Mouse (Mus musculus) hindbrain, embryonic 14.5 days (tissue): Measurements from ENCODE around the gene Hrg. TPM values are rescaled to one million over a fixed set of nuclear protein-coding genes. Genes with fewer than 3 reads are reported as not detected.
A peak's percentile ranks its signal among the peaks of the same experiment; 100 is the strongest.
"Not testable (repeated sequence)": the region's sequence is repeated elsewhere in the genome, so short reads cannot be mapped to it uniquely, and the experiment has no call there.

ENCODE experiments used
- ATAC-seq: fragments of 200-750 bp; cut with Nextera tagmentation; 2 replicates; pipeline ENCODE4 v1.8.0; 2017; ENCODE audit warnings: moderate number of reproducible peaks, mild to moderate bottlenecking, moderate TSS enrichment, moderate library complexity; ENCODE audit not compliant: low FRiP score
- DNase-seq: peaks from one replicate; pipeline ENCODE4 v3.0.0-alpha.2; 2015; ENCODE audit warnings: low spot score
- H3K27ac ChIP-seq: fragments of 300-500 bp; sonication (generic); 2 replicates; pipeline ENCODE4 v1.5.1; 2014; ENCODE audit warnings: mild to moderate bottlenecking, moderate library complexity
- H3K27me3 ChIP-seq: fragments of 300-500 bp; sonication (generic); 2 replicates; pipeline ENCODE4 v1.6.1; 2014; ENCODE audit warnings: mild to moderate bottlenecking, low read length, mixed read lengths; ENCODE audit not compliant: control insufficient read depth, insufficient read depth
- H3K36me3 ChIP-seq: fragments of 300-500 bp; sonication (generic); replicated peaks from 2 replicates; pipeline ENCODE4 v1.6.1; 2014; ENCODE audit not compliant: control insufficient read depth, insufficient read depth
- H3K4me1 ChIP-seq: fragments of 300-500 bp; sonication (generic); replicated peaks from 2 replicates; pipeline ENCODE4 v1.6.1; 2014; ENCODE audit warnings: antibody characterized with exemption, low read length, mixed read lengths; ENCODE audit not compliant: control insufficient read depth, insufficient read depth
- H3K4me2 ChIP-seq: fragments of 300-500 bp; sonication (generic); replicated peaks from 2 replicates; pipeline ENCODE4 v1.6.1; 2014; ENCODE audit warnings: mild to moderate bottlenecking, moderate library complexity
- H3K4me3 ChIP-seq: fragments of 300-500 bp; sonication (generic); replicated peaks from 2 replicates; pipeline ENCODE4 v1.5.1; 2014; ENCODE audit warnings: mild to moderate bottlenecking, low read length
- H3K9ac ChIP-seq: fragments of 300-500 bp; sonication (generic); 2 replicates; pipeline ENCODE4 v1.6.1; 2014
- H3K9me3 ChIP-seq: fragments of 300-500 bp; sonication (generic); 2 replicates; pipeline ENCODE4 v1.6.1; 2016; ENCODE audit warnings: low read length; ENCODE audit not compliant: control insufficient read depth
- WGBS: fragments of 180-500 bp; shearing (Covaris S2); extraction: QIAGEN DNeasy Blood & Tissue Kit; methylation state at CpG from one replicate; pipeline ENCODE4 v1.1.7; 2014; 5-methylcytosine and 5-hydroxymethylcytosine counted together
- polyA plus RNA-seq: library from polyadenylated mRNA; unstranded; fragments of >200 nt; fragmentation: Nextera tagmentation; extraction: Ambion mirVana; gene quantifications from 2 replicates; pipeline ENCODE4 v1.2.1, GENCODE M21; 2014

Gene Hrg
- polyA plus RNA-seq, 1 experiment from 2014 or later = 0.19 TPM

GRCm38 (mm10) chr16:22921761-22922160 lies 29.1 kb upstream of the Hrg start:
- Histone ChIP-seq H3K4me2 (no peak overlapping the region), H3K9ac (no peak overlapping the region), H3K4me1 (no peaks in the 10 kb centered on the region), H3K9me3 (no peaks in the 10 kb centered on the region), H3K27me3 (no peaks in the 10 kb centered on the region), H3K27ac (no peak overlapping the region), H3K4me3 (no peak overlapping the region), H3K36me3 (no peaks in the 10 kb centered on the region)
- no peak for ATAC-seq
- no peak for DNase-seq
- 96% methylated on average over 5 of the region's 5 CpGs for WGBS

GRCm38 (mm10) chr16:22922433-22922832 lies 28.4 kb upstream of the Hrg start:
- no peak overlapping the region for H3K9ac ChIP-seq
- ATAC-seq = no peak
- WGBS = 92% methylated on average over 4 of the region's 4 CpGs

DNA sequence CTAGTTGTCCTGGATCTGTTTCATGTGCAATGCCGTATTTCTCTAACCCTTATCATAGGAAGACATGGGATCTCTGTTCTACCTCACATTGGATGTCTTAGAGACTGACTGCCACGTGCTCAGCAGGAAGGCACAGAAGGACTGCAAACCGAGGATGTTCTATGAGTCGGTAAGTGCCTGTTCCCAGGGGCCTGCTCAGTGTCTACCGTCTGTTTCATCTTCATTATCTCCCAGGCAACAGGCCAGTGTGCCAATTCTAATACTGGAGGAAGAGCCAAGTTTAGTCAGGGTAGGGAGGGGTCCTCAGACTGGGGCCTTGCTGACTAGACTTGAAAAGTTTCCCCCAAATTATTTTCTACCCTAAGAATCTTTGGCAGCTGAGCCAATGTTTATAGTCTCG lies 21.3 kb upstream of the Hrg start:
- WGBS = 56% methylated on average over 6 of the region's 6 CpGs
- H3K4me2 ChIP-seq = no peak overlapping the region
- peak; percentile 51; the same call in 1 of the 2 replicates for ATAC-seq

More at GRCm38 (mm10) chr16:22922433-22922832, 28.4 kb upstream of the Hrg start:
- H3K4me3 ChIP-seq = no peak overlapping the region
- no peak for DNase-seq
- H3K4me2 ChIP-seq = no peak overlapping the region
- no peaks in the 10 kb centered on the region for H3K36me3 ChIP-seq
- H3K27me3 ChIP-seq = no peaks in the 10 kb centered on the region
- no peaks in the 10 kb centered on the region for H3K9me3 ChIP-seq
- H3K27ac ChIP-seq = no peak overlapping the region
- no peaks in the 10 kb centered on the region for H3K4me1 ChIP-seq

GRCm38 (mm10) chr16:22931431-22932200 lies 19.3 kb upstream of the Hrg start:
- no peaks in the 10 kb centered on the region for H3K4me1 ChIP-seq
- no peak overlapping the region for H3K9ac ChIP-seq
- DNase-seq = no peak
- H3K4me2 ChIP-seq = no peak overlapping the region
- H3K27me3 ChIP-seq = no peaks in the 10 kb centered on the region
- no peaks in the 10 kb centered on the region for H3K36me3 ChIP-seq
- no peak overlapping the region for H3K27ac ChIP-seq
- no peaks in the 10 kb centered on the region for H3K9me3 ChIP-seq
- H3K4me3 ChIP-seq = no peak overlapping the region
- ATAC-seq = no peak
- WGBS = 92% methylated on average over 11 of the region's 11 CpGs

More for the DNA sequence above, 21.3 kb upstream of the Hrg start:
- H3K27ac ChIP-seq = no peak overlapping the region
- no peak overlapping the region for H3K9ac ChIP-seq
- no peaks in the 10 kb centered on the region for H3K36me3 ChIP-seq
- DNase-seq = peak; percentile 48
- H3K4me3 ChIP-seq = no peak overlapping the region
- no peaks in the 10 kb centered on the region for H3K4me1 ChIP-seq
- no peaks in the 10 kb centered on the region for H3K9me3 ChIP-seq
- no peaks in the 10 kb centered on the region for H3K27me3 ChIP-seq

DNA sequence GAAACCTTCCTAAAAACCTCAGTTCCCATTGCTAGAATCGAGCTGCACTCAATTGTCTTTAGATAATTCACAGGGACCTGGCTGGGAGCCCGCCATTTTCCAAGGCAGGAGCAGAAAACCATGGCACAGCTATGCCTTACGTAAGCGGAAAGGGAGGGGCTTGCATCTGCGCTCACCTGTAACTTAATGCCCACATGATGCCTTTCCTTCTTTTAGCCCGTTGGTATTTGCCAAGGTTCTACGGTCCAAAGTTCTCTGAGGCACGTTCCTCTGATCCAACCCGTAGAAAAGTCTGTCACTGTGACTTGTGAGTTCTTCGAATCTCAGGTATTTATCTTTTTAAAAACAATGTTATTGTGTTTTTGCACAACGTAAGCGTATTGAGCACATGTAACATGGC lies 13.2 kb upstream of the Hrg start:
- H3K9ac ChIP-seq = no peak overlapping the region
- H3K4me3 ChIP-seq = no peak overlapping the region
- H3K36me3 ChIP-seq = no peaks in the 10 kb centered on the region
- 93% methylated on average over 12 of the region's 12 CpGs for WGBS
- DNase-seq = no peak
- H3K9me3 ChIP-seq = 0 out of 2 replicates have a peak, but pooled peaks cover 5% of the 10 kb centered on the region
- H3K4me2 ChIP-seq = no peak overlapping the region
- H3K27ac ChIP-seq = no peak overlapping the region
- H3K27me3 ChIP-seq = no peaks in the 10 kb centered on the region
- no peaks in the 10 kb centered on the region for H3K4me1 ChIP-seq
- ATAC-seq = no peak

DNA sequence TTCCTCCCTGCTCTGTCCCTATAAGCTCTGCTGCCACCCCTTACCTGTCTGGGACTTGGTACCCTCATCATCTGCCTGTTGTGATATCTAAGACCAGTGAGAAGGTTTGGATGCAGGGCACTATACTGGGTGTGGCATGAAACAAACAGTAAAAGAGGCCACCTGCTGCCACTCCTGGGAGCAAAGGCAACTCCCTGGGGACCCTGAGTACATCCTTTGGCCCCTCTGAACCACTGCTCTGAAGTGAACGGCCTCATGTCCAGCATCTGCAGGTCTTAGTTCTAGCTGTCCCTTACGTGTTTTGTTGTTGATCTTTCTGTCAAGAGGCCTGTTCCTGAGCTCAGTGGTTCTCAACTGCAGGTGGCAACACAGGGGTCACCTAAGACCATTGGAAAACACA lies 12.3 kb upstream of the Hrg start:
- Histone ChIP-seq H3K9ac (no peak overlapping the region), H3K4me3 (no peak overlapping the region), H3K27ac (no peak overlapping the region), H3K27me3 (no peaks in the 10 kb centered on the region), H3K4me1 (no peaks in the 10 kb centered on the region), H3K4me2 (no peak overlapping the region), H3K9me3 (0 out of 2 replicates have a peak, but pooled peaks cover 5% of the 10 kb centered on the region), H3K36me3 (no peaks in the 10 kb centered on the region)
- ATAC-seq = no peak
- DNase-seq = no peak
- 94% methylated on average over 2 of the region's 2 CpGs for WGBS

- Histone ChIP-seq H3K4me1 (no peaks in the 10 kb centered on the region), H3K9ac (no peak overlapping the region), H3K4me3 (no peak overlapping the region), H3K36me3 (no peaks in the 10 kb centered on the region), H3K27ac (no peak overlapping the region), H3K27me3 (no peaks in the 10 kb centered on the region), H3K9me3 (0 out of 2 replicates have a peak, but pooled peaks cover 5% of the 10 kb centered on the region), H3K4me2 (no peak overlapping the region)
- ATAC-seq (no peak), DNase-seq (no peak)
- 90% methylated on average over 8 of the region's 8 CpGs for WGBS
Measured at GRCm38 (mm10) chr16:22939120-22939695, 11.7 kb upstream of the Hrg start.

DNA sequence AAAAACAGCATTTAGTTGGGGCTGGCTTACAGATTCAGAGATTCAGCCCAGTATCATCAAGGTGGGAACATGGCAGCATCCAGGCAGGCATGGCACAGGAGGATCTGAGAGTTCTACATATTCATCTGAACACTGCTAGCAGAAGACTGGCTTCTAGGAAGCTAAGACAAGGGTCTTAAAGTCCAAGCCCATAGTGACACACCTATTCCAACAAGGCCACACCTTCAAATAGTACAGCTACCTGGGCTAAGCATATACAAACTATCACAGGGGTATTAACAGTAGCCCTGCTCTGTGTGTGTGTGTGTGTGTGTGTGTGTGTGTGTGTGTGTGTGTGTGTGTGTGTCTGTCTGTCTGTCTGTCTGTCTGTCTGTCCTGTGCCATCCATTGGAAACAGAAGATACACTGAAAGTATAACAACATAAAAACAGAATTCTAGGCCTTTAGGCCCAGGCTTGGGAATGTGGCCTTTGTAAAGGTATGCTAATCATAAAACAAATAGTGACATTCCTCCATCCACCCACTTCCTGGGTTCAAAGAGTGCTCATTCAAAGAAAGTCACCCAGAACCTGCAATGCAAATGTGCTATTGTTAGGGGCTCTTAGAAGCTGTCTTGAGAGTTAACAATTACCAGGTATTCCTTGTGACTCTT lies 8.9 kb upstream of the Hrg start:
- H3K9ac ChIP-seq, DNase-seq, ATAC-seq, H3K27ac ChIP-seq, H3K4me3 ChIP-seq, H3K4me1 ChIP-seq, H3K36me3 ChIP-seq, H3K27me3 ChIP-seq, H3K9me3 ChIP-seq, H3K4me2 ChIP-seq: not testable (repeated sequence)

- Histone ChIP-seq H3K4me3 (no peak overlapping the region), H3K27me3 (no peaks in the 10 kb centered on the region), H3K27ac (no peak overlapping the region), H3K9ac (no peak overlapping the region), H3K9me3 (no peaks in the 10 kb centered on the region), H3K4me1 (no peaks in the 10 kb centered on the region), H3K36me3 (no peaks in the 10 kb centered on the region), H3K4me2 (no peak overlapping the region)
- 90% methylated on average over 2 of the region's 2 CpGs for WGBS
- ATAC-seq = no peak
- DNase-seq = no peak
Measured at GRCm38 (mm10) chr16:22947371-22947770, 3.5 kb upstream of the Hrg start.
